Mouse (Mus musculus) activated CD4-positive, CD25-positive, alpha-beta regulatory T cell, adult 4 months (primary cell): ENCODE measurements at regions not wholly inside any gene's neighbourhood (a gene's known extent, or its start where the extent isn't known, plus 50 kb on each side); places are given as distances from the start of the nearest gene placed in this dataset.
"Not testable (repeated sequence)": the region's sequence is repeated elsewhere in the genome, so short reads cannot be mapped to it uniquely, and the experiment has no call there.

Experiments
- ATAC-seq: one replicate; pipeline ENCODE4 v1.8.0; 2017

DNA sequence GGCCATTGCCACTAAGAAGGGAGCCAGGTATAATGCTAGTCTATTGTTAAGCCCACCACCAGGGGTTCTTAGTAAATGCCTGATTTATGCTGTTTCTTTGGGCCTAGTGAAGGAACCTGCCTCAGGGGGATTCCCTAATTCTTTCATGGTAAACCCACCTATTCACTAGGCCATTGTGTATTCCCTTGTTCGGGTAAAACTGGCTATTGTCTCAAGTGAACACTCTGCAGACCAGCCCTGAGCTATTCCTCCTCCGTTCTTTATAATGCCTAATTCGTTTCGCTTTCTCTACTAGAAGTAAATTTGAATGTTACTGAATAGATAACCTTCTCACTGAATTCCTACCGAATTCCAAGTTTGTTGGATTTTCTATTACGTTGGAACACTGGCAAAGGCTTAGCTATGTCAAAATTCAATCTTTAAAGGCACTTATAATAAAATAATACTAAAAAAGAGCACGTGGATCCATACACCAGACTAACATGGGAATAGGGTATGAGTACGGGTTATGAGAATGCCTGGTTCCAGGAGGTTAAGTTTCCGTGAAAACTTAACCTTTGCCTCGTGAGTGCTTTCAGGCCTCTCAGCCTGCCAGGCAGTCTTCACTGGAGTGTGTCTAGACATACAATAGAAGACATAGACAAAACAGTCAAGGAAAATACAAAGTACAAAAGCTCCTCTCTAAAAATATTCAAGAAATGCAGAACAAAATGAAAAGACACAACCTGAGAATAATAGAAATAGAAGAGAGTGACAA, 536.8 kb upstream of the Cntn5 start:
- ATAC-seq, result not testable (repeated sequence)

DNA sequence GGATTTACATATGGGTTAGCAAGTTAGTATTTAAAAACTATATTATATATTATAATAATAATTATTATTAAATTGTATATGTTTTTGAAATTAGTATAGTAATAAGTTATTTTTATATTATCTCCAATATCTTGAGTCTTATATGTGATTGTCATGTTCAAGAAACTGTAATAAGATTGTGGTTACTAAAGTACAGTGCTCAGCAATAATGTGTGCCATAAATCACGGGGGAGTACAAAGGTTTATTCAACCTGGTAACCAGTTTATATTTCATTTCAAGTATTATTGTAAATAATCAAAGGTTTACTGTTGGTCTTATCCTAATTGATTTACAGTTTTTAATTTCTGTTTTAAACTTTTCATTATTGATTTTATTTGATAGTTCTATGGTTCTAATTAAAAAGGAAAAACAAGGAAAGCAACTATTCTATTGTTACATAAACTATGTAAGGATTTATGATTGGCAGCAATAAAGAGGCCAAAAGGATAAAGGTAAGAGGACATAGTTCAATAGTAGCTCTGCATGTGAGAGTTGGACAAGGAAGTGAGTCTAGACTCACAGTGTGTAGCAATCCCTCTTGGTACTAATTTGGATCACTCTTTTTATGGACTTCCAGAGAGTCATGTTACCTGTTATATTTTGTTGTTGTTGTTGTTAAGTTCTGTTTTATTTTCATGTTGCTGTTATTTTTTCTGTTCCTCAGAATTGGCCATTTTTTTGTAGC, 532.0 kb upstream of the Cntn5 start:
- ATAC-seq, result no peak

DNA sequence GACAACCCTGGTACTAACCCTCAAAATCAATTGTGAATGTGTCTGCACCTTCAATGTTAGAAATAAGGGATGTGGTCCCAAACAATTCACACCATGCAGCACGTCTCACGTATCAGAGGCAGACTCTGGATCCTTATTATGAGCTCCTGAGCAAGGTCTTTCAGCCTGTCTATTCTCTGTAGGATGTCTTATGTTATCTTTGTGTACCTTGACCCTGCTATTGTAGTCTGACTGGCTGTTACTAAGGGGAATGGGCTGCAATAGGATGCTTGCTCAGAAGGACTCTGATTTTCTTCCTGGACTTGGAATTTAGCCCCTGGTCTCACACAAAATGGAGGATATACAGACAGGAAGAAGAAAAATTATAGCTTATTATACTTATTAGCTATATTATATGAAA, 531.4 kb upstream of the Cntn5 start:
- ATAC-seq, result no peak

DNA sequence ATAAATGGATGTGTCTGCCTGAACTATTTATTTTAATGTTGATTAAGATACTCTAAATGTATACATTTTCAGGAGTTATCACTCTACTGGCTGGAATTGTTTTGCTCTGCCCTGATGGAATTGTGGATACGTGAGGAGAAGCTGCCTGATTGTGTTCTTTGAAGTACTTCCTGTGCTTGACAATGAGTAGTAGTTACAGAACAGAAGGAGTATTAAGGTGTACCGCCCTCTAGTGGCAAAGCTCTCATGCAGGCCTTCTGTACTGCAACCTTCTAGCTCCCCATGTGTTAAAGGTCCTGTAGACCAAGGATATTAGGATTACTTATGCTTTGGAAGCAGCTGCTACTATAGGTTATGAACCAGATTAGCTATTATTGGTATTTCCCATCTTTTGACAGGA, 530.4 kb upstream of the Cntn5 start:
- peak; percentile 86 for ATAC-seq

DNA sequence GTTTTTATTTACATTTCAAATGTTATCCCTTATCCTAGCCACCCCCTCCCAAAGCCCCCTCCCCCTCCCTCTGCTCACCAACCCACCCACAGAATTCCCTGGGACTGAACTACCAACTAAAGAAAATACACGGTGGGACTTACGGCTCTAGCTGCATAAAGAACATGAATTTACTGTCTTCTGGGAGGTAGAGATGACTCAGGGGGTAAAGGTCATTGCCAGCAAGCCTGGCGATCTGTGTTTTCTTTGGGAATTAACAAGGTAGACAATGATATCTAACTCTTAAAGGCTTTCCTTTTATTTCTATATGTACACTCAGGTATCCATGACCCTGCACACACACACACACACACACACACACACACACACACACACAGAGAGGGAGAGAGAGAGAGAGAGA, 521.9 kb upstream of the Cntn5 start:
- no peak for ATAC-seq

DNA sequence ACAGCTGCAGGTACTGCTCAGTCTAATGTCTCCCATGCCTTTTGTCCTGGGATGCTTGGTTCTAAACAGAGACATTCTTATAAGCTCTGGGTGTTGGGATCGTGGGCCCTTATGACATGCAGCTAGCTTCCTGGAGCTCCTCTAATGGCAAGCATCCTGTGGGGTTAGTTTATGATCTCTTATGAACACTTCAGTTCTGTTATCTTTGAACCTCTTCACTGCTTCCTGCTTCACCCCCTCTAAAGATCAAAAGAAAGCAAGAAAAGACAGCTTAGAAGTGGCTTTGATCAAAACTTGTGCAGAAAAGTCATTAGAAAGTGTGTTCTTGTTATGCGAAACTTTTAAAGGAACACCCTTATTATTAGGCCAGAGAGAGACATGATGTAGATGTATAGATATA, 492.3 kb upstream of the Cntn5 start:
- ATAC-seq, result peak; percentile 88

DNA sequence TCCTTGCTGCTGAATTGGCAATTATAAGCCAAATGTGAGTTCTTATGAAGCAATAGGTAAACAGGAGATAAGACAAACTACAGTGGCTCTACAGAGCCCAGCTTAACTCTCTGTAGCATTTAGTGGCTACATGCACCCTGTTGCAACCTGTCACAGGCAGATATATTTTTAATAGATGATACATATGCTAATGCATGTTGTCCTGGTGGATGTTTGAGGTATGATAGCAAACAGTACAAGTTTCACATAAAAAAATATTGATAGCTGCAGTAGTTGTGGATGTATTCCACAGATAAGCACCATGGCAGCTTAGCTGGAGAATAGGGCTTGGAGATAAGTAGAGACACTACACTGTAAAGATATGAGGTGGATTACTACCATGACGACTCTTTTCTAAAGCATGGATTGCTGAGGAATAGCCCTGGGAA, 477.1 kb upstream of the Cntn5 start:
- no peak for ATAC-seq

DNA sequence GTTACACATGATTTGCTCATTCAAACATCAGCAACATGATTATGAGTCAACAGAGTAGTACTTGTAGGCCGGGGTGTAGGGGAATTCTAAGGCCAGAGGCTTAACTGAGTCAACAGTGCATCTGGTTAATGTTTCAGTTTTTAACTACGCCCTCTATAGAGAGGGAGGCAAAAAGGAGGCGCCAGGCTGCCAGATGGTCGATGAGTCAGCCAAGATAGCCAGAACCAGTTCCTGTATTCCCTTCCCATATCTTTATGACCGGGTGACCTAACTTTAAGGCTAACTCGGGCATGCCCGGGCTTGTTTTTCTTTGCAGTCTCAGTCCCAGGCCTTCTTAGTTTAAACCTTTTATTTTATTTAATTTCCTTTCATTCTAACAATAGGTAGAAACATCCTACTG, 476.0 kb upstream of the Cntn5 start:
- no peak for ATAC-seq

DNA sequence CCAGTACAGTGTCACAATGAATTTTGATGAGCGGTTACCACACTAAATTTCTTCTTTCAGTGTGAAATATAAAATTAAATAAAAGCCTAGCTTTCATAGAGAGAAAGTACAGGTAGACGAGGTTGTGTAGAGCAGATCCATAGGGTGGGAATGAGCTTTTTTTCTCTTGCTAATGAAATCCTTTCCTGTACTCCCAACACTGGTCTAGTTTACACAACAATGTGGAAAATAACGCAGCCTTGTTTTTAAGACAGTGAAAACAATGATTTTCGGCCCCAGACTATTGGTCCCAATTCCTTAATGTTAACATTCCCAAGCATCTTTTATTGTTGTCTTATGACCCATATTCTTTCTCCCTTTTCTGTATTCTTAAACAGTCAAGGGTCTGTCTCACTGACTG, 473.5 kb upstream of the Cntn5 start:
- no peak for ATAC-seq

DNA sequence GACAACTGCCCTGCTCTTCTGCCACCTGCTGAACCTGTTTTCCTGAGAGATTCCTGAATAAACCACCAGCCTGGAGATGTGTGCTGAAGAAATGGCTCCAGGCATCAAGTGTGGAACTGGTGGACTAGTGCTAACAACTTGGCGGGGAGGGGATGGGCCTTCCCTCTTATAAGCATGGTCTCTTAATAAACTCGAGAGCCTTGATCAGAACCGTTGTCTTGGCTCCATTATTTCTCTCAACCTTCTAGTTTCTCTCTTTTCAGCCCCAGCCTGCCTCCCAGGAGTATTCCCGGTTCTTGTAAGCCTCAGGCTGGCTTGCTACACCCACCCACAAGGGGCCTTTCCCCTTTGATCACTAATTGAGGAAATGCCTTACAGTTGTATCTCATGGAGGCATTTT, 473.0 kb upstream of the Cntn5 start:
- no peak for ATAC-seq

DNA sequence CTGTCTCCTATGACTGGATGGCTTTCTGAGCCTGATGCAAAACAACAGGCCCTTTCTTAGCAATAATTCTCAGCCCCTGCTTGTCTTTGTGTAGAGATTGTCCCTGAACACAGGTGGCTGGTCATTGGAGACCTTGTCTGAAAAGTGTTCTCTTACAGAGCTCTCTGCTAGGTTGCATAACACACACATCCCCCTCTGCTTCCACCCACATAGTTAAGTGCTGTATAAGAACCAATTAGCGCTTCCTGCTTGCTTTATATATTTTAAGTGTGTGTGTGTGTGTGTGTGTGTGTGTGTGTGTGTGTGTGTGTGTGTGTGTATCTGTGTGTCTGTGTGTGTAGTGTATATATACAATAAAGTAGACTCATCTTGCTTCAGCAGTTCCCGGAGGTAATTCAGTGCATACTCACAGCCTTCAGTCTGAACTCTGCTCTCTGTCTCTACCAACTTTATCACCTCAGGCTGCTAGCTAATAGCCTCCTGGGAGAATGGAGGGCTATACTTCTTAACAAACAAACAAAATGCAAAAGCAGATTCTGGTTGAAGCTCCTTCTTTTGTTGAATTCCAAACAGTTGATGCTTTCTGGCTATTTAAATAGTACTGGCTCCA, 468.8 kb upstream of the Cntn5 start:
- ATAC-seq, result no peak

DNA sequence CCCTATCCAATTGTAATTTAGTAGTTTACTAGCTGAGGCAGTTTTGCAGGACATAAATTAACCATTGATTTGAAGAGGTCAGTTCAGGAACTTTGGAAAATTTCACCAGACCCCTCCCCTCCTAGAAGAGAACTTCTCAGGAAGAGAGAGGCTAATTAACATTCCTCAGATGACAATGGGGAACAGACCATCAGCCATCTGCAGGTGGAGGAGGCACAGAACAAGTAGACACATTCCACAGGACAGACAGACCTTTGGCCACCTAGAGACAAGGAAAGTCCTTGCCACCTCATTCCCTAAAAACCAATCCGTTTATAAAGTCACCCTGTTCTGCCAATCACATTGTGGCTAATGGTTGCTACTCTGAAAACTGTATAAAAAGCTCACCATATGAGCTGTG, 463.5 kb upstream of the Cntn5 start:
- no peak for ATAC-seq

DNA sequence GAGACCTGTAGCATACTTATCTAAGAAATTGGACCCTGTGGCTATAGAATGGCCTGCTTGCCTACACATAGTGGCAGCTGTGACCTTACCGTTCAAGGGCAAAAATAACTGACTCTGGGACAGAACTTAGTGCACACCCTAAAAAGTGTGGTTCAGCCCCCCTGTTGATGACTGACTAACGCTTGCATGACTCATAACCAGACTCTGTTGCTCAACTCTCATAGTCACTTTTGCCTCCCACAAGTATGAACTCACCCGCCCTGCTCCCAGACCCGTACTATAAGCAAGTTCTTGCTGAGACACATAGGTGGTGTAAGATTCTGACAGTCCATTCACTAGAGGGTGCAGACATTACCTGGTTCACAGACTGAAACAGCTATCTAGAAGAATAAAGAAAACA, 424.3 kb upstream of the Cntn5 start:
- ATAC-seq, result peak; percentile 59

DNA sequence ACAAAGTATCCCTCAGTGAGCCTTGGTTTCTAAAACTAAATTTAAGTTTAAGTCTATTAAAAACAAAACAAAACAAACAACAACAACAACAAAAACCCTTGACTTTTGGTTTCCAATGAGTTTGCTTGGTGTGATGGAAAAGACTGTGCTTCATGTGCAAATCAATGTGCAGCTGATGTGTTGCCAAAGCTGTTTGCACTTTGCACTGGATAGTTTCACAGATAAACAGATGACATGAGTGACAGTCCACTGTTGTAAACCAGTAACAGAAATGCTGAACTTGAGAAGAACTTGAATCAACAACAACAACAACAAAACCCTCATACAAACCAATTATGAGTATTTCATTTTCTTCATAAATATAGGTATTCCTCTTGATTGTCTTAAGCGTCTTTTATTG, 412.6 kb upstream of the Cntn5 start:
- no peak for ATAC-seq

DNA sequence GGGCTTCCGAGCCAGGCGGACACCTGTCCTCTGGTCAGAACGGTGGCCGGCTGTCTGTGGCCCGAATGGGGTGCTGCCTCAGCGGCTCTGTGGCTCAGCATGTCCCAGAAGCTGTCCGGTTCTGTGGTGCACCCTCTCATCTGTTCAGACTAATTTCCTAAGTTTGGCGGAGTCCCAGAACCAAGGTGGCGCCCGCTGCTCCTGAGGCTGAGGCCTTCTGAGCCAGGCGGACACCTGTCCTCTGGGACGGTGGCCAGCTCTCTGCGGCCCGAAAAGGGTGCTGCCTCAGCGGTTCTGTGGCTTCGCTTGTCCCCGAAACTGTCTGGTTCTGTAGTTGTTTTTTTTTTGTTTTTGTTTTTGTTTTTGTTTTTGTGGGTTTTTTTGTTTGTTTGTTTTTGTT, 392.5 kb upstream of the Cntn5 start:
- ATAC-seq, result not testable (repeated sequence)

DNA sequence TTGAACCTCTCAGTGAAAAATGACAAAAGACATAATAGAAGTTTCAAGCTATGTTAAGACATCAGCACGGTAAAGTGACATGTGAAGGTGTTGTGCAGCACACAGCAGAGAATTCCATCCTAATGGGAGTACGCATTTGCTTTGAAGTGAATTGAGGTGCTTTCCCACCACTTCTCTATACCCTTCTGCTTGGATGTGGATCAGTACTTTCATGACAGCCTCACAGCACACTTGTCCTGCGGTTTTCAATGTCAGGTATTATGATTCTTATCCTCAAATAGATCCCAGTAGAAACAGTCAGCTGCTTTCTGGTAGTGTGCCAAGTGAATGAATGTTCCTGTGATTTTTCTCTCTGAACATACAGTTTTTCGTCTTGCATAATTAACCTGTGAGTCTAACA, 380.6 kb upstream of the Cntn5 start:
- no peak for ATAC-seq

DNA sequence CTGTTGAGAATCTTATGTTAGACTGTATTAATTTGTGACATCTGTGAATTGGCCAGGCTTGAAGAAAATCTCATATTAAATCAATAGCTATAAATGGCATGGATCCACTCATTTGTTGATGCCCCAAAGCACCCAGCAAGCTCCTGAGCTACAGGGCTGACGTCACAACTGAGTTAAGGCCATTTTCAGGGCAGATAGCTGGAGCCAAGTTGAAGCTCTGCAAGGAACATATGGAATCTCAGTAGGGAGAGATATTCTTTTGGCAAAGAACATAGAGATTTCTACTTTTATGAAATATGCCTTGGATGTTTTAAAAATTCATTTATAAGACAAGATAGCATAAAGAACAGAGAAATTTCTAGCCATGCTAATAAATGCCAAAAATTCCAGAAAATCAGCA, 380.0 kb upstream of the Cntn5 start:
- ATAC-seq, result no peak

DNA sequence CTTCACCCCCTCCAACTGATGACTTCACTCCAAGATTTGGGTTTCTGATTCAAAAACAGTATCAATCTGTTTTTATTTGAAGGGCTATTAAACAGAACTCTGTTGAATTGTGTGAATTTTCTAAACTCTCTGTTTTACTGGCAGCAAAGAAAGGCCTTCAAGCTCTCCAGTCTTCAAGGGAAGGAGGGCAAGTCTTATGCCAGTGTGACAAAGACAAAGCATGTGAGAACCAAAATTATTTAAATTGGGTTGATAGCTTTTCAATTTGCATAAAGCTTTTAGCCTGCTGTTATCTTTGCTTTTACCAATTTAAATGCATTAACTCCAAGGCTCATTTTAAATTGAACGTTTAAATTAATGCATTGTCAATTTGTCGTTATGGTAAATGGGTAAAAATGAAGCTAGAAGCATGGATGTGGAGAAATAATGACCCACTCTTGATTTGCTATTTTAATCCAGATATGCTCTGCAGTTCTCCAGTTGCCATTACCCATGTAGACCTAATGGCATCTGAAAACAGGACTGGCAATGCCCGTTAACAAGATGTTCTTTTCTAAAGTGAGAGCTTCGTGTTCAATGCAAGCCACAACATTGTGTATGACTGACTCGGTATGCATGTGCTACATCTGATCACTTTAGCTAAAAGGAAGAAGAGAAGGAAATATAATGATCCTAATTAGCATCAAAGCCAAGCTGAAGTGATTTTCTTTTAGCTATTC, 375.0 kb upstream of the Cntn5 start:
- ATAC-seq, result no peak

DNA sequence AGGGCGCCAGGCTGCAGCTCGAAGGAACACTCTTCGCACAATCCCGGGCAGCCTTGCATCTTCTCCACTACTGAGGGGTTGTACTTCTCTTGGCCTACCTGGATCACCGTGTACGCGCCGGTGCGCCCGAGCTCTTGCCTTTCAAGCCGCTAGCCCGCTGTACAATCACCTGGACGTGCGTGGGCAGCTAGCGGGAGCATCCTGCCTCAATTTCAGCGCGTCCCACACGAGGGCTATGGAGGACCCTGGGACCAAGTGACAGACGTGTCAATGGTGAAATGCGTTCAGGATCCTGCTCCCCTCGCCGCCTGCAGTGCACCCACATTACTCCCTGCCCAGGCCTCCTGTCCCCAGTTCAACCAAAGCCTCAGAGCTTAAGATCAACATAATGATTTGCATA, 373.2 kb upstream of the Cntn5 start:
- ATAC-seq, result no peak

DNA sequence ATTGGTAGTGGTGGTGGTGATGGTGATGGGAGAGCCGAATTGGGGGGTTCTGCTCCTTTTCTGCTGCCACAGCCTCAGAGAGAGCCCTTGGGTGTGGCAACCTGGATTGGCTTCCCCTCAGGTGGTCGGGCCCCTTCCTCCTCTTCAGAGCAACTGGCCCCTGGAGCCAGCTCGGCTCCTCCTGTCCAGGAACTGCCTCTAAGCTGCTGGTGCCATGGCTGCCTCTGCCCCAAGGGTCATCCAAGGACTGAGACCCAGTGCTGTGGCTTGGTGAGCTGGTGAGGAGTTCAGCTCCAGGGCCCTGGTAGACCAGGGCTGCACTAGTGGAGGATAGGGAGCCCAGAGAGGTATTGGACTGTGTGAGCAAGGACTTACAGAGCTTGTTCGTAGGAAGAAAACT, 372.4 kb upstream of the Cntn5 start:
- ATAC-seq, result no peak

DNA sequence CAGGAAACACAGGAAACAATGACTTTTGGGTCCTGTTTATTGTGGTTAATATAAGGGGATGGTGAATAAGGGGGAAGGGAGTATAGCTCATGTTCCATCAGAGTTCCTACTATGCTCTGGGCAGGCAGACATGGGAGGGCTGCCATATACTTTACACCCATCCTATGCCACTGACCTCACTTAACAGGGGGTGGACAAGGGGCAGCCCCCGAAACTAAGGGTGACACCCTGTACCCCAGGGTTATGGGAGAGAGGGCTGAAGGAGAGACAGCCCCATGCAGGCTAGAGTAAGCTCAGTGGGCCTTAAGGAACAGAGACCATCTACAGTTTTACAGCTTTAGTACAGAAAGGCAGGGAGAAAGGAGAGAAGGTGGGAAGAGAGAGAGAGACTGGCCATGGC, 352.3 kb upstream of the Cntn5 start:
- no peak for ATAC-seq

DNA sequence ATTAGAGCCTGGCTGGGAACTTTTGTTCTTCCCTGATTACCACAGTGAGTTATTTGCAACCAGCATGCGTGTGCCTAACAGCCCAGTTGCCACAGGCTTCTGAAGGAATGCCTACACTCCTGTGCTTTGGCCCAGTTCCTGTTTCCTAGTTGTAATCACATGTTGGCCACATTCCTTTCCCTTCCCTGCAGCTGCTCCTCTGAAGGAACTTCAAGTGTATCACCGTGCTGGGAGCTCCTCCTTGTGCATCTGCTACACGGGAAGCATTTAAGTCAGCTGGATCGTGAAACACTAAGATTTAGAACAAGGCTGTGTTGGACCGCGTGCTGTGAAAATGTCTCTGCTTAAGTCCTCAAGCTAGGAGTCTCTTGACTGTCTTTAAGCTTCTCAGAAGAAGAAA, 302.3 kb upstream of the Cntn5 start:
- no peak for ATAC-seq

DNA sequence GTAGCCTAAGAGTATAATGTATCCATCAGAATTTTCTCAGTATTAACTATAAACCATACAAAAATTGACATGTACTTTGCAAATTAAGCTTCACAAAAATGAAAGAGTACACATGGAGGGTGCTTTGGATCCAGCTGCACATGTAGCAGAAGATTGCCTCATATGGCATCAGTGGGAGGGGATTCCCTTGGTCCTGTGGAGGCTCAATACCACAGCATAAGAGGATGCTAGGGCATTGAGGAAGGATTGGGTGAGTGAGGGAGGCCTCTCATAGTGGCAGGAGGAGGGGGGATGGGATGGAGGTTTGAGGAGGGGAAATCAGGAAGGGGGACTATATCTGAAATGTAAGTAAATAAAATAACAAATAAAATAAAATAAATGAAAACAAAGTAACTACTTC, 301.7 kb upstream of the Cntn5 start:
- ATAC-seq, result no peak

DNA sequence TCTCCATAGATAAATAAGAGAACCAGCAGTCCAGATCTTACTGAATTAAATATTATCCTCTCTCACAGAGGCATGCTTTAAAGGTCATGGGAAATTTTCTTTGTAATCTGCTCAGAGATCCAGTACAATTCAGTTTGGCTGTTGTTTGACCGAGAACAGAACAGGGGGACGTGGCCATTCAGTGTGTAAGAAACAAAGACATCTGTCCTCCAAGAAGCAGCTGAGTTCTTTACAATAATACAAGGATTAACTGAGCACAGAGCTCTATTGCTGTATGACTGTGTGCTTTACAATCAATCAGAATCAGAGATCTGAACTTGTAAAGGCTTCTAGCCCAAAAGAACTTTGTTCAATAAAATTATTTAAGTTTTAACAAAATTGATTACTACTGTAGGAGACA, 287.6 kb upstream of the Cntn5 start:
- ATAC-seq, result no peak
